Comparison of ENCODE assay signal across 20 mouse cellular contexts in genomic region chr6:90722993-90723392, GRCm38 (mm10).
DNase-seq lines count a peak whose midpoint lies in the region; ATAC-seq and TF ChIP-seq lines count a peak whose summit lies in the region.
"Had no signal": no experiment of that assay in that cellular context is flagged by ENCODE, and none has a peak within 500 bp of the region (broad histone marks: within the 10 kb centered on the region; RNA-seq: fewer than 3 reads in every experiment).

No protein-coding gene starts in this region.

- H3K4me3 ChIP-seq in left cerebral cortex, adult 2 months = no peak overlapping the region
- H3K4me3 ChIP-seq in forebrain, embryonic 14.5 days (ENCODE audit: low read depth, low read length) = no peak overlapping the region
- no peak overlapping the region for H3K4me3 ChIP-seq in thymus, adult 2 months (ENCODE audit: control insufficient read depth, insufficient read depth, low read length)
- H3K4me3 ChIP-seq: embryonic facial prominence, embryonic 13.5 days; limb, embryonic 12.5 days; liver, embryonic 12.5 days; lung, embryonic 15.5 days had no signal

- H3K9me3 ChIP-seq in forebrain, embryonic 14.5 days (replicated peaks; ENCODE audit: control insufficient read depth, low read length) = no peaks in the 10 kb centered on the region
- H3K9me3 ChIP-seq: embryonic facial prominence, embryonic 13.5 days; limb, embryonic 12.5 days; liver, embryonic 12.5 days; lung, embryonic 15.5 days had no signal

- no peaks in the 10 kb centered on the region for H3K36me3 ChIP-seq in forebrain, embryonic 14.5 days (ENCODE audit: control insufficient read depth, insufficient read depth, low read length)
- no peaks in the 10 kb centered on the region for H3K36me3 ChIP-seq in thymus, adult 2 months (ENCODE audit: control insufficient read depth, insufficient read depth, low read length)
- H3K36me3 ChIP-seq: embryonic facial prominence, embryonic 13.5 days; limb, embryonic 12.5 days; liver, embryonic 12.5 days; lung, embryonic 15.5 days had no signal

- no peak for TF ChIP-seq POLR2A in thymus, adult 2 months (IDR thresholded peaks at IDR 0.05; ENCODE audit: control insufficient read depth, extremely low read depth, insufficient read depth, low read length, poor library complexity)

- peak overlapping the region; percentile 7; the same call in 1 of the 2 replicates for H3K27ac ChIP-seq in left cerebral cortex, adult 2 months
- no peak overlapping the region; the same call in 1 of the 2 replicates for H3K27ac ChIP-seq in forebrain, embryonic 14.5 days (ENCODE audit: low read depth, low read length)
- H3K27ac ChIP-seq in thymus, adult 2 months (ENCODE audit: control insufficient read depth, insufficient read depth, low read length) = no peak overlapping the region
- H3K27ac ChIP-seq: embryonic facial prominence, embryonic 13.5 days; kidney, postnatal 0 days; limb, embryonic 12.5 days; liver, embryonic 12.5 days; lung, embryonic 15.5 days; macrophage had no signal

- intact Hi-C loops in left cerebral cortex, adult 2 months (cut with DNase I) = no loop called here

- peaks cover 27% of the 10 kb centered on the region for H3K4me1 ChIP-seq in forebrain, embryonic 14.5 days (ENCODE audit: control insufficient read depth, insufficient read depth, low read length)
- no peaks in the 10 kb centered on the region for H3K4me1 ChIP-seq in thymus, adult 2 months (replicated peaks; ENCODE audit: control insufficient read depth, insufficient read depth, low read length)

- H3K4me2 ChIP-seq in forebrain, embryonic 14.5 days (ENCODE audit: low read length) = no peak overlapping the region
- H3K4me2 ChIP-seq: embryonic facial prominence, embryonic 13.5 days; limb, embryonic 12.5 days; liver, embryonic 12.5 days; lung, embryonic 15.5 days; midbrain, embryonic 11.5 days had no signal

- no peak for DNase-seq in frontal cortex, postnatal 25 days (ENCODE audit: low spot score in 2 of 2)
- DNase-seq in left cerebral cortex, adult 2 months (ENCODE audit: extremely low spot score in 1 of 2, low spot score in 2 of 2) = no peak
- DNase-seq in left cerebral cortex, adult 11 months (ENCODE audit: low spot score) = no peak
- DNase-seq in MN1 (ENCODE audit: low spot score) = peak; percentile 60
- peak; percentile 77 for DNase-seq in forebrain, embryonic 14.5 days (ENCODE audit: low spot score)
- DNase-seq in thymus, adult 2 months = no peak
- no peak for DNase-seq in adrenal gland, adult 2 months
- DNase-seq: cerebellum, adult 8-10 months; gastrocnemius, postnatal 36 days; kidney, adult 11 months; spleen, adult 18-20 months; thymus, postnatal 36 days had no signal

- no peak overlapping the region for H3K9ac ChIP-seq in forebrain, embryonic 14.5 days (ENCODE audit: low read length)
- H3K9ac ChIP-seq: embryonic facial prominence, embryonic 13.5 days; limb, embryonic 12.5 days; liver, embryonic 12.5 days; lung, embryonic 15.5 days had no signal

- no peaks in the 10 kb centered on the region for H3K27me3 ChIP-seq in forebrain, embryonic 14.5 days (replicated peaks; ENCODE audit: control insufficient read depth, insufficient read depth, low read length)
- no peaks in the 10 kb centered on the region for H3K27me3 ChIP-seq in thymus, adult 2 months (ENCODE audit: control insufficient read depth, insufficient read depth, low read length)
- H3K27me3 ChIP-seq: embryonic facial prominence, embryonic 13.5 days; limb, embryonic 12.5 days; liver, embryonic 12.5 days; lung, embryonic 15.5 days had no signal

- WGBS in forebrain, embryonic 14.5 days = 15% methylated on average over 3 of the region's 3 CpGs
- WGBS in thymus, adult 2 months = 93% methylated on average over 3 of the region's 3 CpGs

- peak; percentile 7; the same call in 1 of the 2 replicates for ATAC-seq in frontal cortex, adult (ENCODE audit: low TSS enrichment)
- ATAC-seq in forebrain, embryonic 14.5 days = peak; percentile 54; the same call in 1 of the 2 replicates
- ATAC-seq: liver, embryonic 12.5 days had no signal

- TF ChIP-seq CTCF in left cerebral cortex, adult 2 months (IDR thresholded peaks at IDR 0.05) = no peak
- TF ChIP-seq CTCF in thymus, adult 2 months (IDR thresholded peaks at IDR 0.05; ENCODE audit: borderline replicate concordance, control insufficient read depth, extremely low read depth, insufficient read depth, low read length, poor library complexity) = no peak

Comparison
In these comparisons a context has a peak if more than half of its experiments do, and no peak if none do; other contexts are left out.
1. DNase-seq: peak in MN1 (single experiment) and forebrain, embryonic 14.5 days (single experiment); none in frontal cortex, postnatal 25 days (0 of 2), left cerebral cortex, adult 2 months (0 of 2), left cerebral cortex, adult 11 months (single experiment), thymus, adult 2 months (single experiment) and adrenal gland, adult 2 months (single experiment).